Mouse (Mus musculus) CH12.LX (cell line): ENCODE measurements around the gene Nfatc2. TPM values are rescaled to one million over a fixed set of nuclear protein-coding genes. Genes with fewer than 3 reads are reported as not detected.

Source experiments
- DNase-seq: peaks from one replicate; pipeline ENCODE4 v3.0.0-alpha.2; 2013; ENCODE audit errors: extremely low read depth
- H3K27ac ChIP-seq: 2 replicates; pipeline ENCODE4 v1.5.1; 2012; ENCODE audit warnings: low read depth, mild to moderate bottlenecking, control low read depth, moderate library complexity; ENCODE audit not compliant: insufficient read depth
- H3K27me3 ChIP-seq: replicated peaks from 2 replicates; pipeline ENCODE3; 2012; ENCODE audit warnings: inconsistent platforms
- H3K36me3 ChIP-seq, 2 experiments: replicated peaks in 1 of 2; 2 replicates each; pipeline versions ENCODE3 to v1.6.1; 2012; ENCODE audit warnings: inconsistent platforms in 1 of 2, low read length in 1 of 2, mild to moderate bottlenecking in 1 of 2, mixed read lengths in 1 of 2, moderate library complexity in 1 of 2; ENCODE audit not compliant: control insufficient read depth in 1 of 2, insufficient read depth in 1 of 2
- H3K4me1 ChIP-seq, 2 experiments: 2 replicates each; pipeline ENCODE4 v1.6.1; 2012; ENCODE audit warnings: inconsistent platforms in 1 of 2, moderate library complexity in 1 of 2; ENCODE audit not compliant: insufficient read depth in 2 of 2, control insufficient read depth in 1 of 2
- H3K4me2 ChIP-seq: 2 replicates; pipeline ENCODE4 v1.6.1; 2012; ENCODE audit warnings: low read depth, mild to moderate bottlenecking, control low read depth; ENCODE audit not compliant: poor library complexity, insufficient read depth, severe bottlenecking
- H3K4me3 ChIP-seq, 3 experiments: fragments of 150-350 bp in 1 of 3; sonication (generic) in 1 of 3; replicated peaks in 1 of 3; 2 replicates each; pipeline versions ENCODE3 to v1.5.1; 2011 to 2012; ENCODE audit warnings: low read depth in 2 of 3, low read length in 2 of 3, mild to moderate bottlenecking in 2 of 3, moderate library complexity in 2 of 3, control low read depth in 1 of 3, improper control_type of control experiment in 1 of 3, inconsistent platforms in 1 of 3, mixed read lengths in 1 of 3; ENCODE audit not compliant: poor library complexity in 1 of 3
- H3K79me2 ChIP-seq: replicated peaks from 2 replicates; pipeline ENCODE4 v1.6.1; 2012; ENCODE audit warnings: mild to moderate bottlenecking, moderate library complexity; ENCODE audit not compliant: control insufficient read depth, poor library complexity, insufficient read depth, severe bottlenecking; ENCODE audit errors: extremely low read depth
- H3K9ac ChIP-seq: 2 replicates; pipeline ENCODE4 v1.6.1; 2012; ENCODE audit warnings: low read depth, mild to moderate bottlenecking, control low read depth, moderate library complexity; ENCODE audit not compliant: insufficient read depth
- H3K9me3 ChIP-seq: replicated peaks from 2 replicates; pipeline ENCODE3; 2012; ENCODE audit warnings: low read length, inconsistent platforms, mixed read lengths
- CHD1 ChIP-seq: IDR thresholded peaks from 2 replicates; pipeline ENCODE4 v1.6.1; 2012; ENCODE audit warnings: low read depth, low read length, improper control_type of control experiment, inconsistent platforms
- GABPA ChIP-seq: IDR thresholded peaks from 2 replicates; pipeline ENCODE4 v1.6.1; 2012; ENCODE audit warnings: low read depth, low read length, improper control_type of control experiment, inconsistent platforms; ENCODE audit not compliant: insufficient replicate concordance
- JUN ChIP-seq: IDR thresholded peaks from 2 replicates; pipeline ENCODE4 v1.6.1; 2011; ENCODE audit warnings: low read depth, mild to moderate bottlenecking, low read length, improper control_type of control experiment, moderate library complexity; ENCODE audit not compliant: insufficient read depth
- JUND ChIP-seq: conservative IDR thresholded peaks from 2 replicates; pipeline ENCODE4 v1.6.1; 2011; ENCODE audit warnings: low read depth, low read length, improper control_type of control experiment
- KAT2A ChIP-seq: IDR thresholded peaks from 2 replicates; pipeline ENCODE4 v1.6.1; 2012; ENCODE audit warnings: low read length, improper control_type of control experiment, inconsistent platforms; ENCODE audit not compliant: insufficient replicate concordance
- MAFK ChIP-seq: IDR thresholded peaks from 2 replicates; pipeline ENCODE4 v1.6.1; 2011; ENCODE audit warnings: low read length, improper control_type of control experiment; ENCODE audit not compliant: insufficient replicate concordance
- MAX ChIP-seq: IDR thresholded peaks from 2 replicates; pipeline ENCODE4 v1.6.1; 2011; ENCODE audit warnings: low read length, improper control_type of control experiment
- MXI1 ChIP-seq: IDR thresholded peaks from 2 replicates; pipeline ENCODE4 v1.6.1; 2011; ENCODE audit warnings: mild to moderate bottlenecking, low read depth, low read length, improper control_type of control experiment
- MYC ChIP-seq: IDR thresholded peaks from 2 replicates; pipeline ENCODE4 v1.6.1; 2011; ENCODE audit warnings: low read depth, mild to moderate bottlenecking, improper control_type of control experiment, low read length
- NRF1 ChIP-seq: IDR thresholded peaks from 2 replicates; pipeline ENCODE4 v1.6.1; 2014; ENCODE audit warnings: low read depth, mild to moderate bottlenecking, inconsistent platforms, low read length, improper control_type of control experiment, moderate library complexity
- PAX5 ChIP-seq: IDR thresholded peaks from 2 replicates; pipeline ENCODE4 v1.6.1; 2012; ENCODE audit warnings: low read length, inconsistent platforms, mixed read lengths
- SIN3A ChIP-seq: IDR thresholded peaks from 2 replicates; pipeline ENCODE4 v1.6.1; 2012; ENCODE audit warnings: low read length, improper control_type of control experiment, inconsistent platforms
- TCF12 ChIP-seq: IDR thresholded peaks from 2 replicates; pipeline ENCODE4 v1.6.1; 2014; ENCODE audit warnings: low read depth, mild to moderate bottlenecking, inconsistent platforms, low read length, improper control_type of control experiment
- UBTF ChIP-seq: IDR thresholded peaks from 2 replicates; pipeline ENCODE4 v1.6.1; 2012; ENCODE audit warnings: low read depth, mild to moderate bottlenecking, inconsistent platforms, low read length, improper control_type of control experiment, moderate library complexity
- USF2 ChIP-seq: conservative IDR thresholded peaks from 2 replicates; pipeline ENCODE4 v1.6.1; 2011; ENCODE audit warnings: low read depth, low read length, improper control_type of control experiment
- ZKSCAN1 ChIP-seq: IDR thresholded peaks from 2 replicates; pipeline ENCODE4 v1.6.1; 2012; ENCODE audit warnings: low read depth, inconsistent platforms, low read length, improper control_type of control experiment, borderline replicate concordance
- ZMIZ1 ChIP-seq: IDR thresholded peaks from 2 replicates; pipeline ENCODE4 v1.6.1; 2012; ENCODE audit warnings: low read depth, mild to moderate bottlenecking, inconsistent platforms, low read length, improper control_type of control experiment
- ZNF384 ChIP-seq: IDR thresholded peaks from 2 replicates; pipeline ENCODE4 v1.6.1; 2012; ENCODE audit warnings: low read depth, low read length, improper control_type of control experiment, inconsistent platforms
- dilution Hi-C: fragments of 300-500 bp; cut with MboI; formaldehyde crosslinking; loops from 2 replicates; pipeline ENCODE4 v1.14.3; 2020; ENCODE audit warnings: low sequenced_read_pairs; ENCODE audit not compliant: extremely low pct_unique_long_range_greater_than_20kb, extremely low pct_ligation_motif_present
- in situ Hi-C: fragments of 300-500 bp; cut with MboI; formaldehyde crosslinking; loops from 3 replicates; pipeline ENCODE4 v1.14.3; 2019; ENCODE audit warnings: low sequenced_read_pairs, low pct_ligation_motif_present, low pct_unique_long_range_greater_than_20kb, mixed read lengths
- polyA plus RNA-seq: library from polyadenylated mRNA; unstranded; fragments of >175 nt; gene quantifications from 2 replicates; pipeline ENCODE4 v1.2.1, GENCODE M21; 2012; ENCODE audit warnings: low read depth; ENCODE audit not compliant: insufficient read length
- total RNA-seq, 2 experiments: library from RNA; depleted of rRNA; stranded (reverse); fragments of 300-350 nt in 1 of 2; fragments of >200 nt in 1 of 2; gene quantifications; 2 replicates each; pipeline ENCODE4 v1.2.3; 2012 to 2014

Gene Nfatc2
- total and polyA plus RNA-seq, 3 experiments = 1.8 to 4.8 (median 3.6) TPM

DNA sequence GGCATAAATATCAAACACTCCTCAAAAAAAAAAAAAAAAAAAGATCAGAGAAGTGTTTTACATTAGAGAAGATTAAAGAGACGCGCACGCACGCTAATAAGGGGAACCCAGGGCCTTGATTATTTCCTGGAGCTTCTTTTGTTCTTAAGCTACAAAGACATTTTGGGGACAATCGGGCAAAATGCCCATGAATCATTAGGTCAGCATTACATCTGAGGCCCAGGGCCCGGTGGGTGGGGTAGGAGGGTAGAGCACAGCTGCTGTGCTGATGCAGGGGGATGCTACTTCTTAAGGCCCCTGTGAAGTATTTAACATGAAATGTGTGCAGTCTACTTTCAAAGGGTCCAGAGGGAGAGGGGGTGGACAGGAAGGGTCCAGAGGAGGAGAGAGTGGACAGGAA lies 43.4 kb upstream of the Nfatc2 start:
- TF ChIP-seq MAX = no peak
- no peak for TF ChIP-seq ZMIZ1
- no peak for TF ChIP-seq KAT2A
- no peak for TF ChIP-seq MYC
- no peak for TF ChIP-seq NRF1
- no peak for TF ChIP-seq ZKSCAN1
- Histone ChIP-seq H3K4me3 (no peak overlapping the region), H3K79me2 (no peaks in the 10 kb centered on the region), H3K36me3 (peaks cover 0 to 73% of the 10 kb centered on the region in 2 experiments), H3K9ac (no peak overlapping the region), H3K4me2 (no peak overlapping the region), H3K27ac (no peak overlapping the region), H3K9me3 (no peaks in the 10 kb centered on the region), H3K27me3 (peaks cover 23% of the 10 kb centered on the region), H3K4me1 (no peaks in the 10 kb centered on the region)
- DNase-seq = no peak
- in situ Hi-C loops = no loop called here
- dilution Hi-C loops = no loop called here

DNA sequence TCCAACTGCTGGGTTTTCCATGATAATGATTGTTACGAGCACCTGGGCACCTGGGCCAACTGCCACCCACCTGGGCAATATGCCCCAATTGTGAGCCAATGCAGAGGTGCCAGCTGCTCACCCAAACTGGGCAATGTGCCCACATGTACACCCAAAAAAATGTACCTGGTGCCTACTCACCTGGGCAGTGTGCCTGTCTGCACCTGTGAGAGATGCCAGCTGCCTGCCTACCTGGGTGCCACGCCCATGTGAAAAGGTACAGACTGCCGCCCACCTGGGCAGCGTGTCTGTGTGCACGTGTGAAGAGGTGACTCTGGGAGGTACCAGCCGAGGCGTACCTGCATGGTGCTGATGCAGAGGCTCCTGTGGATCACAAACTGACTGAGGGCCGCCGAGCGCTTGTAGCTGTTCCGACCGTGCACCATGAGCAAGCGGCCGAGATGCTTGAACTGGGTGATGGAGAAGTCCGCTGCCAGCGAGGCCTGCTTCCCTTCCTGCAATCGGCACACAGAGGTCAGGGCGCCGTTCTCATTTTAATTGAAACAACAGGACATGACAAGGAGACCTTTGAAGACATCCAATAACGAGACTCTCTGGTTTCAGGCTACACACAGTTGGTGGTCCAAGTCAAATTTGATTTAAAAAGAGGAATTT lies 42.2 kb upstream of the Nfatc2 start:
- no peaks in the 10 kb centered on the region for H3K9me3 ChIP-seq
- no peak overlapping the region for H3K9ac ChIP-seq
- dilution Hi-C loops (no loop called here), in situ Hi-C loops (no loop called here)
- H3K27me3 ChIP-seq = peaks cover 27% of the 10 kb centered on the region
- H3K27ac ChIP-seq = no peak overlapping the region
- peaks cover 0 to 73% of the 10 kb centered on the region in 2 experiments for H3K36me3 ChIP-seq
- H3K4me3 ChIP-seq = no peak overlapping the region
- no peak for TF ChIP-seq CHD1
- TF ChIP-seq JUND = no peak
- no peak for TF ChIP-seq JUN
- TF ChIP-seq MAFK = no peak
- no peak for TF ChIP-seq UBTF
- no peak for TF ChIP-seq TCF12
- no peaks in the 10 kb centered on the region for H3K4me1 ChIP-seq
- no peaks in the 10 kb centered on the region for H3K79me2 ChIP-seq
- no peak for DNase-seq
- no peak overlapping the region for H3K4me2 ChIP-seq

DNA sequence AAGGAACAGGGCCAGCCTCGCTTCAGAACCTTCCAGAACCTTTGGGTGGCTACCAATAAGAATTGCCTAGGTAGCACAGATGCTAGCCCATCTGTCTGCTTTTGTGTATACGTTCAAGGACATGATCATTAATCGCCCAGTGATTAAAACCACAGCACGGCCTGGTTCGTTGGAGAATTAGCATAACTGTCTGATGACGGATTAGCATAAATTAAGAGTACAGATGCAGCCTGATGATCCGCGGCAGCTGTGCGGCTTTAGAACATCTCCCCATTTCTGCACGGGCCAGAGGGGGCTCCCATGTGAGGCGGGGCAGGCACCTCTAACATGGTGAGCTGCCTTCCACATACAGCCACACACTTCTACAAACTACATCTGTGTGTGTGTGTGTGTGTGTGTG lies 40.7 kb upstream of the Nfatc2 start:
- no peaks in the 10 kb centered on the region for H3K4me1 ChIP-seq
- H3K27ac ChIP-seq = no peak overlapping the region
- peaks cover 32% of the 10 kb centered on the region for H3K27me3 ChIP-seq
- no peaks in the 10 kb centered on the region for H3K79me2 ChIP-seq
- no peak overlapping the region for H3K4me3 ChIP-seq
- TF ChIP-seq GABPA = no peak
- TF ChIP-seq KAT2A = no peak
- TF ChIP-seq UBTF = no peak
- TF ChIP-seq JUN = no peak
- TF ChIP-seq PAX5 = no peak
- no peak for TF ChIP-seq MAFK
- TF ChIP-seq USF2 = no peak
- TF ChIP-seq SIN3A = no peak
- TF ChIP-seq MXI1 = no peak
- TF ChIP-seq ZNF384 = no peak
- TF ChIP-seq JUND = no peak
- in situ Hi-C loops = no loop called here
- no peaks in the 10 kb centered on the region for H3K9me3 ChIP-seq
- DNase-seq = no peak
- H3K9ac ChIP-seq = no peak overlapping the region
- dilution Hi-C loops = no loop called here
- H3K4me2 ChIP-seq = no peak overlapping the region
- peaks cover 0 to 72% of the 10 kb centered on the region in 2 experiments for H3K36me3 ChIP-seq
